Mouse (Mus musculus) activated CD4-positive, CD25-positive, alpha-beta regulatory T cell, adult 4 months (primary cell): ENCODE measurements around the gene Gch1. TPM values are rescaled to one million over a fixed set of nuclear protein-coding genes. Genes with fewer than 3 reads are reported as not detected.
"Not testable (repeated sequence)": the region's sequence is repeated elsewhere in the genome, so short reads cannot be mapped to it uniquely, and the experiment has no call there.

Source experiments
- ATAC-seq: one replicate; pipeline ENCODE4 v1.8.0; 2017
- polyA plus RNA-seq, 2 experiments: library from polyadenylated mRNA; unstranded; fragments of 100-300 nt; shearing (Covaris generic); gene quantifications; one replicate each; pipeline ENCODE4 v1.2.1; 2017

Gene Gch1
- polyA plus RNA-seq, 2 experiments from 2014 or later: 2.1 to 2.4 TPM

DNA sequence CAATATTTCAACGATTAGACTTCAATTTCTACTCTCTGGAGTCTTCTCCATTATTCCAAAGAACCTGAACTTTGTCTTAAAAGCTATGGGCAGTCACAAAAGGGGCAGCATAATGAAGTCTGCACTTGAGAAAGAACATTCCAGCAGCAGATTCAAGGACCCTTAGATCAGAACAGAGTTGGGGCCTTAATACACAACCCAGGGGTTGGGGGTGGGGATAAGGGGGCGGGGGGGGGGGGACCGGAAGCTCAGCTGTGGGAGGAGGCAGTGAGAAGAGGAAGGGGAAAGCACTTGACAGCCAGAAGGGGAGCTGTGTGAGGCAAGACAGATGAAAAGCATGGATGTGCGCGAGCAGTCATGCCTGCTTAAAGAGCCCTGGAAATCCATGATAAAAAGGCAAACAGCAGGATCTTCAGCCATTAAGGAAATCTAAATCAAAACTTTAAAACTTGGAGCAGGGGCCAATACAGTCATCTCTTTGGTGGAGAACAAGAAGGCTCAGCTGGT lies 27.2 kb downstream of the Gch1 start:
- peak; percentile 50 for ATAC-seq

DNA sequence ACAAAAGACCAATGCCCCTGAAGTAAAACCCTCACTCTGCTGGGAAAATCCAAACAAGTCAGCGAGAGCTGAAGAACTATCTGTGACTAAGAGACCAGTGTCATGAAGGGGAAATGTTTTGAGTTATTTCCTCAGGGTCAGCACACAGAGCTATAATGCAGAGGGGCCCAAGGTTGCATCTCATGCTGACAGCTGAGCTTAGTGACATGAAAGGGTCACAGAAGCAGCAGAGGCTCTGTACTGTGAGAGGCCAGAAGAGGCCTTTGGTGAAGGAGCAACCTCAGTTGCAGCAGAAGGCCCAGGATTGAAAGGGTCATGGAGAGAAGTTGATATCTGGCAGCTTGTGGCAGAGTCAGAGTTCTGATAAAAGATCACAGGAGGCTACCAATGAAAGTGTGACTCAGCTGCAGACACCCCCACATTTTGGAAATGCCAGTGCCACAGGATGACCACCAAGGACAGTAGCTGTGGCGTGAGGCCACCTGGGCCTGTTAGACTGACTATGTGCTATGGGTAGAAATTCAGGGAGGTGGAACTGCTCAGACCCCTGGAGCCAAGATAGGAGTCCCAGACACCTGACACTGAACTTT lies 29.1 kb downstream of the Gch1 start:
- no peak for ATAC-seq

DNA sequence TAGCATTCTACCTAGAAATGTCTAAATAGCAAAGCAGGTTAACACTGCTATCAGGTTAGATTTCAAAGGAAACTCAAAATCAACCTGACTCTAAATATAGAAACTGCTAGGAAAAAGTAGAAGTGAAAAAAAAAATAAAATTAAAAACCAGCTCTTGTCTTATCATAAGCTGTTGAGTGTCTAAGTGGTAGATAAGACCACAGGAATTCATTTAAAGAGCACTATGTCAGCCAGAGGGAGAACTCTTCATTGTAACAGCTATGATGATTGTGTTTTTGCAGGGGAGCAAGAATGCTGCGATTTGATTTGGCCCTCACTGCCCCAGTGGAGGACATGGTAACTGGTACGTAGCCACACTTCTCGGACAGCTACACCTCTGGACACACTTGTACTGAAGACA lies 34.9 kb downstream of the Gch1 start:
- no peak for ATAC-seq

DNA sequence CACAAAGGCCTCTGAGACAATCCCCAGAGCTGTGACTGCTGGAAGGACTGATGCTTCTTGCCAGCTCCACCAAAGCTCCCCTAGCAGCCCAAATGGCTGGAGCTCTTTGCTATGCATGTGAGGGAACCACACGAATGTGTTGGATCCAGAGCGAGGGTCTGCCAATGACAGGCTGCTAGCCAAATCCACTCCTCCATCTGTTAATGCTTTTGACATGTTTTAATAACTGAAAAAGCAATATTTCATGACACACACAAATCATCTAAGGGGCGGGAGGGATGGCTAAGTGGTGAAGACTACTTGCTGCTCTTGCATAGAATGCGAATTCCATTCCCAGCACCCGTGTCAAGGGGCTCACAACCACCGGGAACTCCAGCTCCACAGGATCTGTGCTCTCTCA lies 37.9 kb downstream of the Gch1 start:
- no peak for ATAC-seq

- no peak for ATAC-seq
Measured at GRCm38 (mm10) chr14:47144326-47144725, 44.9 kb downstream of the Gch1 start.

GRCm38 (mm10) chr14:47138853-47139252 lies 50.4 kb downstream of the Gch1 start:
- ATAC-seq: no peak

DNA sequence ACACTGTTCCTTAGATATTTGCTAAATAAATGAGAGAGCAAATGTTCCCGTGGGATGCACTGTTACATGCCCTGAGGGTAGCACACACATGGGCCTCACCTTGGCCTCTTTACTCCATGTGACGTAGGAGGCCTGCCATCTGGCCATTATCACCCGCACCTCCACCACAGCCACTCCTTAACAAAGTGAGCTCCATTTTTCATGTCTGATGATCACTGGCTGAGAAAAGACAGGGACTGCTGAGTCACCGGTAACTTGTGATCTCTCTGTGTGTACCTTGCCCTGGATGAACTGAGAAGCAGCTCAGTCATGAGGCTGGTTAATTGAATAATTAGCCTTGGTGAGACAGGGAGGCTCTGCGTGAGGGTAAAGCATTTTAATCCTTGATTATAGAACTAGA lies 52.6 kb downstream of the Gch1 start:
- no peak for ATAC-seq

DNA sequence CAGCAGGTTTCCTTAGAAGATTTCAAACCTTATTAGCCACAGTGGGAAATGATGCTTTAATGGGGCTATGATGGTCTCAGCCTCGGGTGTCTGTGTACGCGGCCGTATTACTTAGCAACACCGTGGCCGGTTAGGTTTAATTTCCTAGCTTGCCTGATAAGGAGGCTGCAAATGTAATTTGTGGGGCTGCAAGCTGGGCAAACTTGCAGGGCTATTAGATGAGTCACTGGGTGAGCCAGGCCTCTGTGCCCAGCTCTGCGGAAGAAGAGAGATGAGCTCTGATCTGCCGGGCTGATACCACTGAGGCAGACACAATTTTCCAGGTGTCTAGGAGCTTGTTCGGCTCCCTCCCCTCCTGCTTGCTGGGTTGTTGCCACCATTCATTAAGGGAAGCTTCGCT lies 55.3 kb downstream of the Gch1 start:
- ATAC-seq: no peak

- no peak for ATAC-seq
Measured at GRCm38 (mm10) chr14:47127987-47128386, 61.2 kb downstream of the Gch1 start.

GRCm38 (mm10) chr14:47117522-47117921 lies 71.7 kb downstream of the Gch1 start:
- ATAC-seq: no peak

- no peak for ATAC-seq
Measured at GRCm38 (mm10) chr14:47116062-47116762, 73.0 kb downstream of the Gch1 start.

DNA sequence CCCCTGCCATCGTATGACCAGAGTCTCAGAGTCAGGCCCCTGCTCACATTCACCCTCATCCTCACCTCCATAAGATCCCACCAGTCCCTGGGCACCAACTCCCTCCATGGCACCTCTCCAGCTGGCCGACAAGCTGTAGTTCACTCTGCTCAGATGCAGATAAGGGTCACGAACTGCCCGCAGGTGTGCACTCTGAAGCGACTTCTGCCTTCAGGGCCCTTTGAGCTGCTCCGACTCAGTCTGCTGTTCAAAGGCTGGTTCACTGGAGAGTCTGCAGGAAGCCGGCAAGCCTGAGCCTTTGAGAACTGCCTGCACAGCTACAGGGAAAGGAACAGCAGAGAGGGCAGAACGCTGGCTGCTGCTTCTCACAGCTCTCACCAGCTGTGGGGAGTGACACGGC lies 74.1 kb downstream of the Gch1 start:
- no peak for ATAC-seq

DNA sequence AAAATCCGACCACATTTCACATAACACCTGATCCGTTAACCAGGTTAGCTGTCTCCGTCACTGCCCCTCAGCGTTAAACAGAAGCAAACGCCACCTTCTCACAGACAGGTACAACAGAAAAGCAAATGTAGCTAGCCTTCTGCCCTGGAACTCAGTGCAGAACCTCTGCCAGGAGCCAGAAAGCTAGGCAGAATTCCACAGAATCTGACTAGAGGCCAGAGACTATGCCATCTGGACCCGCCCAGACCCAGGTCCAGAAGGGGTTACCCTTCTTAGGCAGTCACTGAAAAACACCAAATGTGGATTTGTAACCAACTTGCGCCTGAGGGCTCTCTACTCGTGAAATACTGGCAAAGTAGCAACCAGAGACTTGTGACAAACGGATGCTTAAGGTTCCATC lies 77.9 kb downstream of the Gch1 start:
- no peak for ATAC-seq

DNA sequence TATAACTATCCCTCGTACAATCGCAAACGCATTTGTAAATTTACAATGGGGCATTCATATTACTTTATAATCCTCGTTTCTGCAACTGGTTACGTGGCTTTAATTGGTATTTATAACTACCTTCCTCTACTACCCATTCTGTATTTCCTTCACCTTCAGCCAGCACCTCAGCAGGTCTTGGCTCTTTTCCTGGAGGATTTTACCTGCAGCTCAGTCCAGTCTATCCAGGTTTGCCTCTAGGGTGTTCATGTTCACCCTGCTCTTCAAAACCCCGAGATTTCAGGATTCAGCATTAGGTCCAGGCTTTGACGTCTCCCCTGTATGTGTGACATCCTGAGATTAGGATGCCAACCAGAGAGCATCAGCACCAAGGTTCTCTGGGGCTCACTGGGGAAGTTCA lies 78.8 kb downstream of the Gch1 start:
- ATAC-seq: not testable (repeated sequence)

DNA sequence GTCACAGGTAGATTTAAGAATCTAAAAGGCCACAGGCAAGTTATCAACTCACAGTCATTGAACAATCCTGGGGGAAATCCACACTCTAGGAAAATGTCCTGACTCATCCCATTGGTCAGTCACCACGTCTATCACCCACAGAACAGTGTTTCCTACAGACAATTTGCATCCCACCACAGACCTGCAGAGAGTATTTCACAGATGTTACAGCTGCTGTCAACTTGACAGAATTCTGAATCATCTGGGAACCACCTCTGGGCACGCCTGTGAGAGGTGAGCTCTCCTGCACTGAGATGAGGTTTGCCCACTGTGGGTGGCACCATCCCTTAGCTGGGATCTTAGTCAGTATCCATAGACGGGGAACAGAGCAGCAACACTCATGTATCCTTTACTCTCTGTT lies 81.8 kb downstream of the Gch1 start:
- no peak for ATAC-seq

DNA sequence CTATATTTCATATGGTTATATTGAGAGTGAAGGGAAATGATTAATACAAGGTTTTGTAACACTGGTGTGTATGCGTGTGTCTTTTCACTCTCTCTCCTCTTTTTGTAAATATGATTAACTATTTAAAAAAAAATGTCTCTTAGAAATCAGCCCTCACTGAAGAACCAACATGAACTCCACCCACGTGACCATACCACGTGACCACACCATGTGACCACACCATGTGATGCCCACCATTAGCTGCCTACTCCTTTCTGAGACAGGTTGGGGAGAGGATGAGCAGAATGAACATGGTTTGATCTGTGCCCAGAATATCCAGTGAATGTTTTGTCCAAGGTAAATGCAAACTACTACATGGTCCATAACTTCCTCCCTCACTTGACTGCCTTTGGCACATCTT lies 83.5 kb downstream of the Gch1 start:
- ATAC-seq: no peak

GRCm38 (mm10) chr14:47105174-47105557 lies 84.0 kb downstream of the Gch1 start:
- peak; percentile 21 for ATAC-seq

DNA sequence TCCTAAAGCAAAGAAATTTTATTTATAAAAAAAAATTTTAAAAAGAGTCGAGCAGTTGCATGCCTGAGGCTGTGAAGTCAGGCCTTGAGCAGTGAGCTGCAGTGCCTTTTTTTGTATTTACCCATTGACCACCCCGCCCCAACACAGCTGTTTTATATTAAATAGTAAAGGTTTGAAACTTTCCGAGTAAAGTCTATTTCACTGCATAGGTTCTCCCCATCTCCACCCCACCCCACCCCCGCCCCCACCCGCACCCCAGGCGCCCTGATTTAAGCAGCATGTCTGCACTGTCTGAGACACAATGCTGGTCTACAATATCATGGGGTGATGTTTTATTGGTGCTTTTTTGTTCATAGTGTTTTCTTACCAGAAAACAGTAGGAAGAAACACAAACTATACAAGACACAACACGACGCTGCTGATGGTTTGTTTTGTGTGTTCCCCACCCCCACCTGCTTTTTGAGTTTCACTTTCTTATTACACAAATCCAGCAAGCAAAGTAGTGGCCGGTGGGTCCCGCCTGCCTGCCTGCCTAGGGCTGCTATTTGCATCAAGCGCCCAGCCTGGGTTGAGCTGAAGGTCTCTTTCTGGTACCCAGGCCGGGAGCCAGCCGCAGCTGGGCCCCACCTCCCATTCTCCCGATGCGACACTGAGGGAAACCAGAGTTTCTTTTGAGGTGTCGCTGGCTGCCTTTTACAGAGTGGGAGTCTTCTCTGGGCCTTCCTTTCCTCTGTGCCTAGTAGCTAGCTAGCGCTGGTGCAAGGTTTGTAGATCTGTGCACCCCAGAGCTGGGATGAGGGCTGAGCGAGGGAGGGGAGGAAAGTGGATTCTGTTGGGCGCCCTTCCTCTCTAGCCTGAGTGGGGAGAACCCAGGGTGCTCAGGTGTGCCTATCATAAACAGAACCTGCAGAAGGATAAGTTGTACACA lies 84.7 kb downstream of the Gch1 start:
- ATAC-seq: peak; percentile 75

Other genes with a start within 250 kb of the Gch1 start
- 10 to 100 TPM; 18.2 to 18.7 TPM for gene Wdhd1, start 87.4 kb upstream of the Gch1 start, polyA plus RNA-seq
- 1 to 10 TPM; 4.4 to 6.2 TPM for gene Socs4, start 87.5 kb upstream of the Gch1 start, polyA plus RNA-seq
- 10 to 100 TPM; 50.1 to 56.1 TPM for gene Mapk1ip1l, start 108.9 kb upstream of the Gch1 start, polyA plus RNA-seq
- gene Lgals3, start 178.3 kb upstream of the Gch1 start, polyA plus RNA-seq: 10 to 100 TPM; 43.2 to 70.4 TPM
- 10 to 100 TPM; 14.7 to 15.5 TPM for gene Dlgap5, start 229.0 kb upstream of the Gch1 start, polyA plus RNA-seq